Mouse (Mus musculus): ENCODE results near the gene Nudt1.

- TF ChIP-seq CTCF (conservative IDR thresholded peaks at IDR 0.05; ENCODE audit: low read length) (no peak), NANOG (IDR thresholded peaks at IDR 0.05; ENCODE audit: borderline replicate concordance, low read length) (no peak)
Observed at GRCm38 (mm10) chr5:140378121-140378853, 56.8 kb downstream of the Nudt1 start.
